In the genomic region with DNA sequence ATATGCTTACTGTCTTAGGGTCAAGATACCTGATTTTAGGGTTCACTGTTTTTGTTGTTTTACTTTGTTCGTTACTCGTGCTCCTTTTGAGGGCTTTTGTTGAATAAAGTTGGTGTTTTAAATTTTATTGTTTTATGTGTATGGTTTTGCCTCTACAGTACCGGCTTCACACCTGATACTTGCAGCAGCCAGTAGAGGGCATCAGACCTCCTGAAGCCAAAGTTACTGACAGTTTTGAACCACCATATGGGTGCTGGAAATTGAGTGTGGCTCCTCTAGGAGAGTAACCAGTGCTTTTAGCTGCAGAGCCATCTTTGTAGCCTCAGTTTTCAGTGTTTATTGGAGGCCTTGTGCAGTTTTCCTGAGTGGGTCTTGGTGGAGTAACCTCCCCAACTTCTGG, we compare ENCODE assay signal across 19 mouse cellular contexts. TPM values are rescaled to one million over a fixed set of nuclear protein-coding genes. Genes with fewer than 3 reads are reported as not detected.
DNase-seq lines count a peak whose midpoint lies in the region; ATAC-seq and TF ChIP-seq lines count a peak whose summit lies in the region.
"Had no signal": no experiment of that assay in that cellular context is flagged by ENCODE, and none has a peak within 500 bp of the region (broad histone marks: within the 10 kb centered on the region; RNA-seq: fewer than 3 reads in every experiment).

No protein-coding gene starts in this region.

- 49% methylated on average over 3 of the region's 3 CpGs for WGBS in liver, embryonic 14.5 days (ENCODE audit: insufficient replicate concordance)
- 45% methylated on average over 3 of the region's 3 CpGs for WGBS in liver, embryonic 12.5 days (ENCODE audit: insufficient replicate concordance)

- no peak for TF ChIP-seq EP300 in liver, embryonic 14.5 days (IDR thresholded peaks at IDR 0.05; ENCODE audit: low read depth)

- H3K36me3 ChIP-seq in liver, embryonic 14.5 days (replicated peaks; ENCODE audit: control insufficient read depth, insufficient read depth, low read depth) = no peaks in the 10 kb centered on the region
- H3K36me3 ChIP-seq in liver, embryonic 12.5 days = no peaks in the 10 kb centered on the region
- H3K36me3 ChIP-seq: heart, embryonic 13.5 days; hindbrain, embryonic 10.5 days had no signal

- peaks cover 0 to 4% of the 10 kb centered on the region in 2 experiments; a peak in 2 of 4 replicates for H3K4me1 ChIP-seq in liver, embryonic 14.5 days (replicated peaks; ENCODE audit: control insufficient read depth in 2 of 2, insufficient read depth in 2 of 2, low read length in 1 of 2)
- peaks cover 9% of the 10 kb centered on the region for H3K4me1 ChIP-seq in liver, embryonic 12.5 days
- H3K4me1 ChIP-seq: hindbrain, embryonic 10.5 days had no signal

- peak; percentile 34 for DNase-seq in CD4-positive, CD25-positive, alpha-beta regulatory T cell, adult 2 months (ENCODE audit: low read depth, low spot score)
- DNase-seq in liver, embryonic 14.5 days (ENCODE audit: low read depth in 3 of 3, low spot score in 3 of 3) = no peak
- DNase-seq in B cell, adult 2 months = peak; percentile 8 to 19
- no peak for DNase-seq in brain, embryonic 14.5 days (ENCODE audit: low read depth)
- no peak for DNase-seq in right cerebral cortex, adult 2 months (ENCODE audit: low spot score in 2 of 2)
- no peak for DNase-seq in kidney, postnatal 14 days
- DNase-seq: adrenal gland, adult 8-10 months; cerebellum, adult 9-11 months; gastrocnemius, postnatal 36 days; layer of hippocampus, adult 9-11 months; left cerebral cortex, postnatal 4 days; lung, adult 2 months; right cerebral cortex, adult 18-20 months had no signal

- H3K27me3 ChIP-seq in liver, embryonic 14.5 days (ENCODE audit: control insufficient read depth, insufficient read depth, low read length) = no peaks in the 10 kb centered on the region
- peaks cover 5% of the 10 kb centered on the region; the same call in 1 of the 2 replicates for H3K27me3 ChIP-seq in liver, embryonic 12.5 days (replicated peaks)
- H3K27me3 ChIP-seq: heart, embryonic 13.5 days had no signal

- no peaks in the 10 kb centered on the region for H3K9me3 ChIP-seq in liver, embryonic 14.5 days (ENCODE audit: control insufficient read depth, low read length)
- no peaks in the 10 kb centered on the region for H3K9me3 ChIP-seq in liver, embryonic 12.5 days (replicated peaks)
- H3K9me3 ChIP-seq: heart, embryonic 13.5 days; hindbrain, embryonic 10.5 days had no signal

- H3K27ac ChIP-seq in liver, embryonic 14.5 days = no peak overlapping the region
- H3K27ac ChIP-seq in liver, embryonic 12.5 days = no peak overlapping the region
- H3K27ac ChIP-seq: heart, embryonic 13.5 days; hindbrain, embryonic 10.5 days had no signal

- peak; percentile 55 for TF ChIP-seq CTCF in liver, embryonic 14.5 days (IDR thresholded peaks at IDR 0.05; ENCODE audit: low read depth)
- peak; percentile 22; the same call in 1 of the 2 replicates for TF ChIP-seq CTCF in brain, embryonic 14.5 days (IDR thresholded peaks at IDR 0.05; ENCODE audit: borderline replicate concordance, extremely low read depth, insufficient read depth, insufficient read length)

- no peak for ATAC-seq in CD4-positive, CD25-positive, alpha-beta regulatory T cell, adult 4 months
- ATAC-seq in liver, embryonic 14.5 days (ENCODE audit: insufficient read depth) = no peak
- ATAC-seq in liver, embryonic 12.5 days = no peak

- H3K4me2 ChIP-seq in liver, embryonic 14.5 days (ENCODE audit: low read depth) = no peak overlapping the region
- H3K4me2 ChIP-seq in liver, embryonic 12.5 days = no peak overlapping the region
- H3K4me2 ChIP-seq: heart, embryonic 13.5 days had no signal

- no peak for TF ChIP-seq POLR2A in brain, embryonic 14.5 days (IDR thresholded peaks at IDR 0.05; ENCODE audit: borderline replicate concordance, extremely low read depth, insufficient read depth, insufficient read length, poor library complexity, severe bottlenecking)

- H3K4me3 ChIP-seq in liver, embryonic 14.5 days (ENCODE audit: insufficient read depth in 1 of 2, low read depth in 2 of 2, low read length in 2 of 2) = no peak overlapping the region
- H3K4me3 ChIP-seq in liver, embryonic 12.5 days = no peak overlapping the region
- H3K4me3 ChIP-seq: heart, embryonic 13.5 days; hindbrain, embryonic 10.5 days; megakaryocyte, embryonic 14.5 days had no signal

- H3K9ac ChIP-seq in liver, embryonic 14.5 days (replicated peaks) = no peak overlapping the region
- no peak overlapping the region for H3K9ac ChIP-seq in liver, embryonic 12.5 days
- H3K9ac ChIP-seq: heart, embryonic 13.5 days had no signal

RNA-seq across cellular contexts. Expression of a gene that starts 2.2 kb away (rescaled TPM):
- polyA plus RNA-seq in CD4-positive, CD25-positive, alpha-beta regulatory T cell, adult 4 months (2017; shearing (Covaris generic)) = under 1 TPM in 1 of 2 experiments, not detected in 1; 0.24 TPM
- polyA plus RNA-seq in liver, embryonic 14.5 days (2012; rRNA removed) = 0.06 and 0.08 TPM in 2 replicates
- polyA plus RNA-seq in liver, embryonic 14.5 days (2014; fragmentation: Nextera tagmentation; extraction: Ambion mirVana) = not detected in 2 replicates
- 0.31 and 0.44 TPM in 2 replicates for polyA plus RNA-seq in liver, embryonic 12.5 days (2016; fragmentation: Nextera tagmentation; extraction: Ambion mirVana)
- polyA plus RNA-seq in brain, embryonic 14.5 days (2012; rRNA removed) = not detected in 2 replicates
- polyA plus RNA-seq: heart, embryonic 13.5 days; hindbrain, embryonic 10.5 days; kidney, embryonic 14.5 days; lung, adult 2 months had no signal

RNA-seq across cellular contexts. Expression of a gene that starts 11.9 kb away (rescaled TPM):
- polyA plus RNA-seq in CD4-positive, CD25-positive, alpha-beta regulatory T cell, adult 4 months (2017; shearing (Covaris generic)) = not detected
- polyA plus RNA-seq in liver, embryonic 14.5 days (2012; rRNA removed) = not detected in 2 replicates
- polyA plus RNA-seq in liver, embryonic 14.5 days (2014; fragmentation: Nextera tagmentation; extraction: Ambion mirVana) = not detected in 2 replicates
- polyA plus RNA-seq in liver, embryonic 12.5 days (2016; fragmentation: Nextera tagmentation; extraction: Ambion mirVana) = not detected in 2 replicates
- polyA plus RNA-seq in brain, embryonic 14.5 days (2012; rRNA removed) = 0.26 and 0.30 TPM in 2 replicates
- polyA plus RNA-seq: heart, embryonic 13.5 days; kidney, embryonic 14.5 days had no signal

RNA-seq across cellular contexts. Expression of a gene that starts 29.7 kb away (rescaled TPM):
- not detected for polyA plus RNA-seq in CD4-positive, CD25-positive, alpha-beta regulatory T cell, adult 4 months (2017; shearing (Covaris generic))
- 0.08 and 0.10 TPM in 2 replicates for polyA plus RNA-seq in liver, embryonic 14.5 days (2012; rRNA removed)
- polyA plus RNA-seq in liver, embryonic 14.5 days (2014; fragmentation: Nextera tagmentation; extraction: Ambion mirVana) = not detected in 2 replicates
- polyA plus RNA-seq in liver, embryonic 12.5 days (2016; fragmentation: Nextera tagmentation; extraction: Ambion mirVana) = 0.17 and 0.20 TPM in 2 replicates
- not detected in 2 replicates for polyA plus RNA-seq in brain, embryonic 14.5 days (2012; rRNA removed)
- polyA plus RNA-seq: heart, embryonic 13.5 days; hindbrain, embryonic 10.5 days; kidney, embryonic 14.5 days; lung, adult 2 months had no signal

RNA-seq across cellular contexts. Expression of a gene that starts 56.0 kb away (rescaled TPM):
- 1 to 10 TPM; 2.3 to 3.1 TPM for polyA plus RNA-seq in CD4-positive, CD25-positive, alpha-beta regulatory T cell, adult 4 months (2017; shearing (Covaris generic))
- 7.4 and 8.1 TPM in 2 replicates for polyA plus RNA-seq in liver, embryonic 14.5 days (2012; rRNA removed)
- polyA plus RNA-seq in liver, embryonic 14.5 days (2014; fragmentation: Nextera tagmentation; extraction: Ambion mirVana) = 2.3 and 2.7 TPM in 2 replicates
- 3.5 and 3.7 TPM in 2 replicates for polyA plus RNA-seq in liver, embryonic 12.5 days (2016; fragmentation: Nextera tagmentation; extraction: Ambion mirVana)
- 70.6 and 92.9 TPM in 2 replicates for polyA plus RNA-seq in brain, embryonic 14.5 days (2012; rRNA removed)

RNA-seq across cellular contexts. Expression of a gene that starts 56.3 kb away (rescaled TPM):
- 1 to 10 TPM; 7.8 to 8.8 TPM for polyA plus RNA-seq in CD4-positive, CD25-positive, alpha-beta regulatory T cell, adult 4 months (2017; shearing (Covaris generic))
- polyA plus RNA-seq in liver, embryonic 14.5 days (2012; rRNA removed) = 4.0 and 5.6 TPM in 2 replicates
- 13.3 and 15.3 TPM in 2 replicates for polyA plus RNA-seq in liver, embryonic 14.5 days (2014; fragmentation: Nextera tagmentation; extraction: Ambion mirVana)
- 16.7 and 17.0 TPM in 2 replicates for polyA plus RNA-seq in liver, embryonic 12.5 days (2016; fragmentation: Nextera tagmentation; extraction: Ambion mirVana)
- 8.4 and 11.9 TPM in 2 replicates for polyA plus RNA-seq in brain, embryonic 14.5 days (2012; rRNA removed)

Comparison
In these comparisons a context has a peak if more than half of its experiments do, and no peak if none do; other contexts are left out.
1. DNase-seq: peak in CD4-positive, CD25-positive, alpha-beta regulatory T cell, adult 2 months (single experiment) and B cell, adult 2 months (2 of 2); none in liver, embryonic 14.5 days (0 of 3), brain, embryonic 14.5 days (single experiment), right cerebral cortex, adult 2 months (0 of 2) and kidney, postnatal 14 days (single experiment).